Mouse (Mus musculus): ENCODE results near the gene Ly6g6f.
"Not testable (repeated sequence)": the region's sequence is repeated elsewhere in the genome, so short reads cannot be mapped to it uniquely, and the experiment has no call there.

The Ly6g6f gene

GRCm38 (mm10) chr17:35055691-35056495, 29.5 kb downstream of the Ly6g6f start:
- no peak for DNase-seq (ENCODE audit: low read depth, low spot score)

GRCm38 (mm10) chr17:35052271-35052798, 33.1 kb downstream of the Ly6g6f start:
- no peak for DNase-seq (ENCODE audit: low read depth, low spot score)

- peak; percentile 94 for DNase-seq (ENCODE audit: low read depth, low spot score)
These were observed 34.0 kb downstream of the Ly6g6f start for GRCm38 (mm10) chr17:35051156-35052086.

- peak; percentile 87 for DNase-seq (ENCODE audit: low read depth, low spot score)
These were observed 35.2 kb downstream of the Ly6g6f start for GRCm38 (mm10) chr17:35050126-35050750.

GRCm38 (mm10) chr17:35049561-35050016, 35.8 kb downstream of the Ly6g6f start, which contains the start of gene Clic1:
TSS of gene Clic1 (plus strand) at chr17:35049966.
- DNase-seq (ENCODE audit: low read depth, low spot score): peak; percentile 85

- DNase-seq (ENCODE audit: low read depth, low spot score): no peak
These were observed 36.4 kb downstream of the Ly6g6f start for GRCm38 (mm10) chr17:35048932-35049440.

GRCm38 (mm10) chr17:35048149-35048931, 37.1 kb downstream of the Ly6g6f start:
- peak; percentile 68 for DNase-seq (ENCODE audit: low read depth, low spot score)

GRCm38 (mm10) chr17:35047688-35048087, 37.7 kb downstream of the Ly6g6f start:
- DNase-seq (ENCODE audit: low read depth, low spot score): no peak

GRCm38 (mm10) chr17:35046681-35047455, 38.5 kb downstream of the Ly6g6f start, which contains the start of gene Msh5:
TSS of gene Msh5 (minus strand) at chr17:35046745.
- DNase-seq (ENCODE audit: low read depth, low spot score): peak; percentile 97

GRCm38 (mm10) chr17:35045807-35046680, 39.4 kb downstream of the Ly6g6f start:
- no peak for DNase-seq (ENCODE audit: low read depth, low spot score)

GRCm38 (mm10) chr17:35044904-35045806, 40.3 kb downstream of the Ly6g6f start:
- peak; percentile 60 for DNase-seq (ENCODE audit: low read depth, low spot score)

GRCm38 (mm10) chr17:35043794-35044193, 41.6 kb downstream of the Ly6g6f start:
- DNase-seq (ENCODE audit: low read depth, low spot score): peak; percentile 60

- peak; percentile 91 for DNase-seq (ENCODE audit: low read depth, low spot score)
These were observed 46.1 kb downstream of the Ly6g6f start for GRCm38 (mm10) chr17:35039121-35039873.

- DNase-seq (ENCODE audit: low read depth, low spot score): no peak
These were observed 50.5 kb downstream of the Ly6g6f start for GRCm38 (mm10) chr17:35034896-35035295.

GRCm38 (mm10) chr17:35033703-35034102, 51.7 kb downstream of the Ly6g6f start:
- not testable (repeated sequence) for DNase-seq (ENCODE audit: low read depth, low spot score)

GRCm38 (mm10) chr17:35032323-35032870, 53.0 kb downstream of the Ly6g6f start:
- DNase-seq (ENCODE audit: low read depth, low spot score): no peak

Data from 3T3-L1 (cell line).